Mouse (Mus musculus): ENCODE measurements around the gene Dapl1.

Dapl1 gene

GRCm38 (mm10) chr2:59484438-59484837, at the start of gene Dapl1:
TSS of gene Dapl1 (plus strand) at chr2:59484653.
- in situ Hi-C loops (cut with MboI, MseI) = loop anchor here (10.0 kb wide), 2 partner anchors 1300 to 1820 kb away; no protein-coding TSS in a partner anchor

GRCm38 (mm10) chr2:59434820-59435219, 49.6 kb upstream of the Dapl1 start:
- in situ Hi-C loops (cut with MboI, MseI) = loop anchor here (5.0 kb wide), 1 partner anchor 273 kb away; the partner anchor contains the start of genes Ccdc148 and Pkp4

- in situ Hi-C loops (cut with MboI, MseI) = loop anchor here (5.0 kb wide), 1 partner anchor 276 kb away; the partner anchor contains the start of genes Ccdc148 and Pkp4
Measured at GRCm38 (mm10) chr2:59437684-59438393, 46.6 kb upstream of the Dapl1 start.

- in situ Hi-C loops (cut with MboI, MseI) = loop anchor here (5.0 kb wide), 1 partner anchor 276 kb away; the partner anchor contains the start of genes Ccdc148 and Pkp4
Measured at GRCm38 (mm10) chr2:59438479-59438935, 45.9 kb upstream of the Dapl1 start.

GRCm38 (mm10) chr2:59439824-59440223, 44.6 kb upstream of the Dapl1 start:
- in situ Hi-C loops (cut with MboI, MseI) = loop anchor here (5.0 kb wide), 1 partner anchor 278 kb away; the partner anchor contains the start of genes Ccdc148 and Pkp4

- in situ Hi-C loops (cut with MboI, MseI) = no loop called here
Measured at GRCm38 (mm10) chr2:59440481-59440880, 44.0 kb upstream of the Dapl1 start.

- in situ Hi-C loops (cut with MboI, MseI) = no loop called here
Measured at GRCm38 (mm10) chr2:59441681-59442080, 42.8 kb upstream of the Dapl1 start.

- in situ Hi-C loops (cut with MboI, MseI) = no loop called here
Measured at GRCm38 (mm10) chr2:59446671-59447070, 37.8 kb upstream of the Dapl1 start.

GRCm38 (mm10) chr2:59447712-59448111, 36.7 kb upstream of the Dapl1 start:
- in situ Hi-C loops (cut with MboI, MseI) = no loop called here

GRCm38 (mm10) chr2:59448516-59448915, 35.9 kb upstream of the Dapl1 start:
- in situ Hi-C loops (cut with MboI, MseI) = no loop called here

GRCm38 (mm10) chr2:59448921-59449320, 35.5 kb upstream of the Dapl1 start:
- in situ Hi-C loops (cut with MboI, MseI) = no loop called here

GRCm38 (mm10) chr2:59451675-59452074, 32.8 kb upstream of the Dapl1 start:
- in situ Hi-C loops (cut with MboI, MseI) = no loop called here

- in situ Hi-C loops (cut with MboI, MseI) = no loop called here
Measured at GRCm38 (mm10) chr2:59452102-59452501, 32.4 kb upstream of the Dapl1 start.

GRCm38 (mm10) chr2:59462086-59462485, 22.4 kb upstream of the Dapl1 start:
- in situ Hi-C loops (cut with MboI, MseI) = no loop called here

- in situ Hi-C loops (cut with MboI, MseI) = no loop called here
Measured at GRCm38 (mm10) chr2:59463428-59464182, 20.8 kb upstream of the Dapl1 start.

GRCm38 (mm10) chr2:59465671-59466070, 18.8 kb upstream of the Dapl1 start:
- in situ Hi-C loops (cut with MboI, MseI) = no loop called here

GRCm38 (mm10) chr2:59466358-59466757, 18.1 kb upstream of the Dapl1 start:
- in situ Hi-C loops (cut with MboI, MseI) = no loop called here

GRCm38 (mm10) chr2:59467085-59467484, 17.4 kb upstream of the Dapl1 start:
- in situ Hi-C loops (cut with MboI, MseI) = no loop called here

- in situ Hi-C loops (cut with MboI, MseI) = no loop called here
Measured at GRCm38 (mm10) chr2:59467976-59468375, 16.5 kb upstream of the Dapl1 start.

- in situ Hi-C loops (cut with MboI, MseI) = no loop called here
Measured at GRCm38 (mm10) chr2:59469590-59470245, 14.7 kb upstream of the Dapl1 start.

GRCm38 (mm10) chr2:59470326-59471031, 14.0 kb upstream of the Dapl1 start:
- in situ Hi-C loops (cut with MboI, MseI) = no loop called here

Data from T-helper 2 cell (primary cell).